Mouse (Mus musculus) urinary bladder, adult 18-20 months (tissue): ENCODE data around the gene Ccl9.

Experiments used
- DNase-seq, 2 experiments: peaks; one replicate each; pipeline ENCODE4 v3.0.0; 2022; ENCODE audit warnings: low spot score in 2 of 2, mixed read lengths in 2 of 2

Gene Ccl9

GRCm38 (mm10) chr11:83578186-83578760, at the start of gene Ccl9:
TSS of gene Ccl9 (minus strand) at chr11:83578636.
- DNase-seq = no peak

- no peak for DNase-seq
Measured at GRCm38 (mm10) chr11:83623586-83623985, 45.1 kb upstream of the Ccl9 start.

DNA sequence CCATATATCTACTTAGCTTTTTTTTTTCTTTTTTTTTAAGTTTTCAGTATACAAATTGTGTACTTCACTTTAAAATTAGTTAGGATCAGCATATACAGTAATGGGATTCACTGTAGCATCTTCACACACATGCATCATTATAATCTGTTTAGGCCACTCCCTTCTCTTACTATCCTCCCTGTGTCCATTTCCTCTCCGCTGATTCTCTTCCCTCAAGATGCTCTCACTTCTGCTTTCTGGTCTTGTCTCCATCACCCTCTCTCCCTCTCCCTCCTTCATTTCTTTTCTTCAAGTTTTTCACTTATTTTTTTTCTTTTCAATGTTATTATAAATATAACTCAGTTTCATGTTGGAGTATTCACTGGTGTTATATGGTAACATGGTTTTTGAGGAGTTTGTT, 40.6 kb upstream of the Ccl9 start:
- DNase-seq = no peak

- DNase-seq = no peak
Measured at GRCm38 (mm10) chr11:83618238-83618637, 39.8 kb upstream of the Ccl9 start.

DNA sequence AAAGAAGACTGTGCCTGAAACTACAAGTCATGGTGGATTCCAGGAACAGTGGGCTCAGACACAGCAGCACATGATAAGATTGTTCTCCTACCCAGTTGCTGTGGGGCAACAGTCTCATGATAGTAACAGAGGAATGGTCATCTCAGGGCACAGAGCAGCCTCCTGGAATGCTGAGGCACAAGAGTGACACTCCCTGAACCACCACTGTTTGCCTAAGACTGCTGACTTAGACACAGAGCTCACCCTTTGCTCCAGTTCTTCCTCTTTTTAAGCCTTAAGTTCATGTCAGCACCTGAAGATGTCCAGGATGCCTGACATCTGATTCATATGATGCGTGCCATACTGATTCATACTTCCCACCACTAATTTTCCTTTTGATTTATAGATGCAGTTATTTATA, 38.1 kb upstream of the Ccl9 start:
- DNase-seq = no peak

- DNase-seq = no peak
Measured at GRCm38 (mm10) chr11:83610900-83611299, 32.5 kb upstream of the Ccl9 start.

- no peak for DNase-seq
Measured at GRCm38 (mm10) chr11:83606396-83606795, 28.0 kb upstream of the Ccl9 start.

GRCm38 (mm10) chr11:83605535-83605934, 27.1 kb upstream of the Ccl9 start:
- DNase-seq = no peak

GRCm38 (mm10) chr11:83604698-83605097, 26.3 kb upstream of the Ccl9 start:
- DNase-seq = no peak

DNA sequence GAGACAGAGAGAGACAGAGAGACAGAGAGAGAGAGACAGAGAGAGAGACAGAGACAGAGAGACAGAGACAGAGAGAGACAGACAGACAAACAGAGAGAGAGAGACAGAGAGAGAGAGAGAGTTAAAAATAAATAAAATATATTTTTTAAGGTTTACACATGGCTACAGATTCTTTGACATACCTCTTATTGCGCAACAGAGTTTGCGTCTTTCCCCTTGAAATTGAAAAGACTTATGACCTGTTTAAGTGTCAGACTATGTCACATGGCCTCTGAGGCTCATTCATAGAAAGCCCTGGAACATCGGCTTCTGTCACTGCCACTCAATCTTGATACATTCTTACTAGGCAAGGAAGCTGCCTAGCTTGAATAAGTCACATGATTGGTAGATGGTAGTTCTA, 25.0 kb upstream of the Ccl9 start:
- no peak for DNase-seq

GRCm38 (mm10) chr11:83600576-83600975, 22.1 kb upstream of the Ccl9 start:
- no peak for DNase-seq

- DNase-seq = no peak
Measured at GRCm38 (mm10) chr11:83598991-83599390, 20.6 kb upstream of the Ccl9 start.

DNA sequence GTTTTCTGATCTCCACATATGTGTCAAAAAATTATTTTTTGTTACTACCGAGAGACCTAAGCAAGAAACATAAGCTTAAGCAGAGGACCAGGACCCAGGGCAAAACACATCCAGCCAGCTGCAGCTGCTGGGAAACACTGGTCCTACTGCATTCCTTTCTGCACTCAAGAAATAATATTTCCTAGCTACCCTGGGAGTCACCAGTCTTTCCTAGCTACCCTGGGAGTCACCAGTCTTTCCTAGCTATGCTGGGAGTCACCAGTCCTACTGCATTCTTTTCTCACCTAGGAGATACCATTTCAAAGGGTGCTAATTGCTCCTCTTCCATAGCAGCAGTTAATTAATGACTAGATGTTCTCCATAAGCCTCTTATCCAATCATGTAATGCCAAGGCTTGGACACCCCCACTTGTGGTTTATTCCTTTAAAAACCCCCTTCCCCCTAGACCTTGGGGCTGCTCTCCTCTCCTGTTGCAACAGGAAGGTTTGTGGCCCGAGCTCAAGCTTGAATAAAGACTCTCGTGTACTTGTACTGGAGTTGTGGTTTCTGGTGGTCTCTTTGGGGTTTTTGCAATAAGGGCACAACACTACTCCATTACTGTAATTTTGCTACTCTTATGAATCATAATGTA, 19.9 kb upstream of the Ccl9 start:
- DNase-seq = no peak

DNA sequence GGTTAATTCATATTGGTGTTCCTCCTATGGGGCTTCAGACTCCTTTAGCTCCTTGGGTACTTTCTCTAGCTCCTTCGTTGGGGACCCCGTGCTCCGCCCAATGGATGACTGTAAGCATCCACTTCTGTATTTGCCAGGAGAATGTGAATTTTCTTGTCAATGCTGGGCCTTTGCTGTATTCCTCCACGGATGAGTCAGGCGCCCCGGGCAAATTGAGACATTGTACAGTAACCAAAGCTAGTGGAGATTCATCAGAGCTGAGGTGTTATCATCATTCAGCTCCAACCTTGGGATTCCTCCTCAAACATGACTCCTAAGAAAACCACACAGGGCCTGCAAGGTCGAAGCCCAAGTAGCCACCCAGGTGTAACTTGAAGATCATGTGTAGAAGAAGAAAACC, 19.4 kb upstream of the Ccl9 start:
- DNase-seq = no peak

- no peak for DNase-seq
Measured at GRCm38 (mm10) chr11:83595669-83596455, 17.4 kb upstream of the Ccl9 start.

DNA sequence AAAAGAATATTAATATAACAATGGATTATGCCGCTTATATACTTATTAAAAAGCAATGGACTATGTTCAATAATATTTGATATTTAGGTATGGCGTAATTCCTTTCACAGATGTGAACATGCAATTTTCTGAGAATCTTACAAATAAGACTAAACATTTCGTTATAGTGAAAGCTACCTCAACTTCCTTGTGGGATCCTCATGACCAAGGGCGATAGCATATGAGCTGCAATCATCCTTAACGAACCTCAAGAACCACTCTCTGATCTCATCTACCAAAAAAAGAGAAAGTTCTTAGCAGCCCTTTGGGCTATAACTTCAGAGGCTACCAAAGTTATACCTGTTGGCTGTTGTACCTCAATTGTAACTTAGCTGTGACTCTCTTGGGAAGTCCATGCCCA, 15.0 kb upstream of the Ccl9 start:
- DNase-seq = no peak

DNA sequence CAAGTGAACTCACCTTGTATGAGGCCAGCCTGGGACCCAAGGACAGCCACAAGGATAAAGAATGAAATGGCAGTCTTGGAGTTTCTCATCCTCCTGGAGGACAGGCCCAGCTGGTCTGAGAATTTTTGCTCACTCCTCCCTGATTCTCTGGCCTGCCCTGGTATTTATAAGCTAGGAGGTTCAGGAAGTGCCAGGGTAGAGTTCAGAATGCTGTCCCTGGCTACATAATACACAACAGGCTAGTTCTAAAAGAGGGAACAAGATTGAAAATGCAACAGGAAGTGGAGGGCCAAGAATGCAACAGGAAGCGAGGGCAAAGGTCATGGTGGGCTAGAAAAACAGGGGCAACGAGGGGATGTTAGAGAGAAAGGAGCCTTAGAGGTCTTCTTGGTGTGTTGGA, 14.4 kb upstream of the Ccl9 start, which contains the start of gene Ccl6:
TSS of gene Ccl6 (minus strand) at position 235 of the 400 bp plus-strand sequence.
- DNase-seq = no peak

DNA sequence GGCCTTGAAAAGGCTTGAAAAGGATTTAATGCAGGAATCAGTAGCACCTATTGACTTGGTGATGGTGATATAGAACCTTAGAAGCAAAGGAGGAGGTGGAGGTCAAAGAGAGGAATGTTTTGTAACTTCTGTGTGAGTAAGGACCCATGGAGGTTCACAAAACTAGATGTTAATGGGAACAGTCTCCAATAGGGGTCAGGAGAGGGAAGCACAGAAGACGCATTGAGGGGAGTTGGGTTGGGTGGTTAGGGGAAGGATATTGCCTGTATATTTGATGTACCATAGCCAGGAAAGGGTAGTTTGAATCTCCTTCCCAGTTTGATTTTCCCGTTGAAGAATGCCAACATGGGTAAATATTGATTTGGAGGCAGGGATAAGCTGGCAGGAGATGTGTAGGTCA, 5.8 kb upstream of the Ccl9 start:
- no peak for DNase-seq

DNA sequence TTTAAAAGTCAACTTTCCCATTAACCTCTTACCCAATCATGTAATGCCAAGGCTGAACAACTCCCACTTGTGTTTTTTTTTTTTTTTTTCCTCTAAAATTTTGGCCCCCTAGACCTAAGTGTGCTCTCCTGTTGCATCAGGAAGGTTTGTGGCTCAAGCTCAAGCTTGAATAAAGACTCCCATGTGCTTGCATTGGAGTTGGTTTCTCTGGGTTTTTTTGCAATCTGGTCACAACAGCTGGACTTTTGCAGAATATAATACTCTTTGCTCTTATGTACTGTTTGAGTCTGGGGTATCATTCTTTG, 5.0 kb upstream of the Ccl9 start:
- no peak for DNase-seq

- no peak for DNase-seq
Measured at GRCm38 (mm10) chr11:83582626-83583449, 4.4 kb upstream of the Ccl9 start.

- no peak for DNase-seq
Measured at GRCm38 (mm10) chr11:83581626-83582610, 3.5 kb upstream of the Ccl9 start.
